Mouse (Mus musculus) limb, embryonic 13.5 days (tissue): ENCODE results near the gene Dnajc5g. TPM values are rescaled to one million over a fixed set of nuclear protein-coding genes. Genes with fewer than 3 reads are reported as not detected.
A peak's percentile ranks its signal among the peaks of the same experiment; 100 is the strongest.

Source experiments
- ATAC-seq: fragments of 200-750 bp; cut with Nextera tagmentation; 2 replicates; pipeline ENCODE4 v1.8.0; 2017; ENCODE audit warnings: low read depth, moderate number of reproducible peaks, moderate TSS enrichment; ENCODE audit not compliant: low FRiP score
- H3K27ac ChIP-seq: fragments of 300-500 bp; sonication (generic); 2 replicates; pipeline ENCODE4 v1.5.1; 2015; ENCODE audit warnings: inconsistent platforms, mild to moderate bottlenecking, moderate library complexity
- H3K27me3 ChIP-seq: fragments of 300-500 bp; sonication (generic); 2 replicates; pipeline ENCODE4 v1.6.1; 2015; ENCODE audit warnings: mild to moderate bottlenecking, inconsistent platforms
- H3K36me3 ChIP-seq: fragments of 300-500 bp; sonication (generic); 2 replicates; pipeline ENCODE4 v1.6.1; 2015; ENCODE audit warnings: inconsistent platforms, mild to moderate bottlenecking, moderate library complexity
- H3K4me1 ChIP-seq: fragments of 300-500 bp; sonication (generic); 2 replicates; pipeline ENCODE4 v1.6.1; 2015; ENCODE audit warnings: inconsistent platforms
- H3K4me2 ChIP-seq: fragments of 300-500 bp; sonication (generic); replicated peaks from 2 replicates; pipeline ENCODE4 v1.6.1; 2015; ENCODE audit warnings: inconsistent platforms, mild to moderate bottlenecking, moderate library complexity
- H3K4me3 ChIP-seq: fragments of 300-500 bp; sonication (generic); 2 replicates; pipeline ENCODE4 v1.5.1; 2015; ENCODE audit warnings: moderate library complexity, mild to moderate bottlenecking, inconsistent platforms
- H3K9ac ChIP-seq: fragments of 300-500 bp; sonication (generic); 2 replicates; pipeline ENCODE4 v1.6.1; 2015; ENCODE audit warnings: mild to moderate bottlenecking, inconsistent platforms
- H3K9me3 ChIP-seq: fragments of 300-500 bp; sonication (generic); 2 replicates; pipeline ENCODE4 v1.6.1; 2016; ENCODE audit warnings: inconsistent platforms
- WGBS: fragments of 180-500 bp; shearing (Covaris S2); methylation state at CpG from one replicate; pipeline ENCODE4 v1.1.7; 2015; 5-methylcytosine and 5-hydroxymethylcytosine counted together
- polyA plus RNA-seq: library from polyadenylated mRNA; unstranded; fragments of >200 nt; fragmentation: Nextera tagmentation; extraction: Ambion mirVana; gene quantifications from 2 replicates; pipeline ENCODE4 v1.2.1, GENCODE M21; 2015

The Dnajc5g gene
- not detected in 2 replicates for polyA plus RNA-seq

- no peak within 1 kb of the TSS for H3K4me3 ChIP-seq
- H3K4me2 ChIP-seq = no peak within 1 kb of the TSS
- H3K9ac ChIP-seq = no peak within 1 kb of the TSS
- no peaks in the 10 kb centered on the region for H3K36me3 ChIP-seq
- no peak within 1 kb of the TSS for H3K27ac ChIP-seq
- 86% methylated on average over 9 of the region's 9 CpGs for WGBS
- H3K27me3 ChIP-seq = peaks cover 10% of the 10 kb centered on the region; the same call in 1 of the 2 replicates
- H3K4me1 ChIP-seq = no peaks in the 10 kb centered on the region
- no peaks in the 10 kb centered on the region for H3K9me3 ChIP-seq
- ATAC-seq = no peak
Observed at GRCm38 (mm10) chr5:31105814-31106335, at the start of gene Dnajc5g. Gene Dnajc5g, plus strand, starts transcription at chr5:31106285.

GRCm38 (mm10) chr5:31069810-31070209, 36.3 kb upstream of the Dnajc5g start:
- H3K4me2 ChIP-seq = no peak overlapping the region

GRCm38 (mm10) chr5:31071059-31071458, 35.0 kb upstream of the Dnajc5g start:
- H3K27me3 ChIP-seq = no peaks in the 10 kb centered on the region
- H3K4me3 ChIP-seq = no peak overlapping the region
- H3K4me2 ChIP-seq = no peak overlapping the region
- ATAC-seq = no peak
- no peaks in the 10 kb centered on the region for H3K9me3 ChIP-seq
- no peak overlapping the region for H3K27ac ChIP-seq
- H3K36me3 ChIP-seq = peaks cover 100% of the 10 kb centered on the region
- H3K4me1 ChIP-seq = no peaks in the 10 kb centered on the region
- H3K9ac ChIP-seq = no peak overlapping the region
- WGBS = 82% methylated on average over 2 of the region's 2 CpGs

More at GRCm38 (mm10) chr5:31069810-31070209, 36.3 kb upstream of the Dnajc5g start:
- Histone ChIP-seq H3K27me3 (no peaks in the 10 kb centered on the region), H3K9ac (no peak overlapping the region), H3K4me3 (no peak overlapping the region), H3K36me3 (peaks cover 98% of the 10 kb centered on the region), H3K4me1 (no peaks in the 10 kb centered on the region), H3K9me3 (no peaks in the 10 kb centered on the region), H3K27ac (no peak overlapping the region)
- WGBS = 94% methylated on average over 3 of the region's 3 CpGs
- ATAC-seq = no peak

- Histone ChIP-seq H3K27ac (no peak overlapping the region), H3K27me3 (no peaks in the 10 kb centered on the region), H3K4me1 (no peaks in the 10 kb centered on the region), H3K36me3 (peaks cover 100% of the 10 kb centered on the region), H3K9me3 (no peaks in the 10 kb centered on the region), H3K9ac (no peak overlapping the region), H3K4me2 (no peak overlapping the region), H3K4me3 (no peak overlapping the region)
- ATAC-seq = no peak
- 96% methylated on average over 11 of the region's 11 CpGs for WGBS
Observed at GRCm38 (mm10) chr5:31071821-31072220, 34.3 kb upstream of the Dnajc5g start.

- Histone ChIP-seq H3K4me2 (no peak overlapping the region), H3K9ac (no peak overlapping the region), H3K9me3 (no peaks in the 10 kb centered on the region), H3K27me3 (no peaks in the 10 kb centered on the region), H3K4me3 (no peak overlapping the region), H3K27ac (no peak overlapping the region), H3K4me1 (no peaks in the 10 kb centered on the region), H3K36me3 (peaks cover 100% of the 10 kb centered on the region)
- WGBS = 86% methylated on average over 12 of the region's 12 CpGs
- ATAC-seq = no peak
Observed at GRCm38 (mm10) chr5:31073176-31073575, 32.9 kb upstream of the Dnajc5g start.

- no peak for ATAC-seq
- peaks cover 80% of the 10 kb centered on the region for H3K36me3 ChIP-seq
Observed at GRCm38 (mm10) chr5:31076346-31076745, 29.7 kb upstream of the Dnajc5g start.

GRCm38 (mm10) chr5:31080059-31080794, 25.9 kb upstream of the Dnajc5g start:
- H3K4me2 ChIP-seq = no peak overlapping the region
- H3K27ac ChIP-seq = no peak overlapping the region
- H3K27me3 ChIP-seq = peaks cover 18% of the 10 kb centered on the region
- peaks cover 8% of the 10 kb centered on the region for H3K4me1 ChIP-seq
- H3K9me3 ChIP-seq = no peaks in the 10 kb centered on the region
- peaks cover 41% of the 10 kb centered on the region for H3K36me3 ChIP-seq
- no peak overlapping the region; the same call in 1 of the 2 replicates for H3K9ac ChIP-seq
- H3K4me3 ChIP-seq = no peak overlapping the region
- no peak for ATAC-seq
- WGBS = 75% methylated on average over 13 of the region's 13 CpGs

More at GRCm38 (mm10) chr5:31076346-31076745, 29.7 kb upstream of the Dnajc5g start:
- Histone ChIP-seq H3K9me3 (no peaks in the 10 kb centered on the region), H3K4me1 (no peaks in the 10 kb centered on the region), H3K9ac (no peak overlapping the region), H3K4me2 (no peak overlapping the region), H3K4me3 (no peak overlapping the region), H3K27ac (no peak overlapping the region), H3K27me3 (no peaks in the 10 kb centered on the region)
- 89% methylated on average over 13 of the region's 13 CpGs for WGBS

GRCm38 (mm10) chr5:31080795-31081164, 25.3 kb upstream of the Dnajc5g start:
- peaks cover 35% of the 10 kb centered on the region for H3K36me3 ChIP-seq
- no peak overlapping the region for H3K27ac ChIP-seq
- WGBS = 64% methylated on average over 3 of the region's 3 CpGs
- ATAC-seq = no peak
- no peaks in the 10 kb centered on the region for H3K9me3 ChIP-seq
- no peak overlapping the region for H3K4me3 ChIP-seq
- no peak overlapping the region for H3K9ac ChIP-seq
- H3K27me3 ChIP-seq = peaks cover 18% of the 10 kb centered on the region
- H3K4me1 ChIP-seq = peaks cover 8% of the 10 kb centered on the region
- no peak overlapping the region for H3K4me2 ChIP-seq

- peaks cover 23% of the 10 kb centered on the region for H3K27me3 ChIP-seq
- H3K36me3 ChIP-seq = peaks cover 29% of the 10 kb centered on the region
- 69% methylated on average over 3 of the region's 3 CpGs for WGBS
- H3K27ac ChIP-seq = no peak overlapping the region
- no peak overlapping the region for H3K4me3 ChIP-seq
- peaks cover 8% of the 10 kb centered on the region for H3K4me1 ChIP-seq
- H3K9me3 ChIP-seq = no peaks in the 10 kb centered on the region
- no peak overlapping the region for H3K4me2 ChIP-seq
- ATAC-seq = no peak
- H3K9ac ChIP-seq = no peak overlapping the region
Observed at GRCm38 (mm10) chr5:31081386-31081785, 24.7 kb upstream of the Dnajc5g start.

GRCm38 (mm10) chr5:31082355-31082754, 23.7 kb upstream of the Dnajc5g start:
- no peaks in the 10 kb centered on the region for H3K9me3 ChIP-seq
- WGBS = 9% methylated on average over 5 of the region's 5 CpGs
- ATAC-seq = no peak
- H3K4me2 ChIP-seq = no peak overlapping the region
- H3K9ac ChIP-seq = no peak overlapping the region
- H3K4me1 ChIP-seq = peaks cover 8% of the 10 kb centered on the region
- H3K27ac ChIP-seq = no peak overlapping the region
- peaks cover 20% of the 10 kb centered on the region for H3K36me3 ChIP-seq
- H3K4me3 ChIP-seq = no peak overlapping the region
- peaks cover 31% of the 10 kb centered on the region for H3K27me3 ChIP-seq

GRCm38 (mm10) chr5:31082935-31083625, 23.0 kb upstream of the Dnajc5g start:
- Histone ChIP-seq H3K9me3 (no peaks in the 10 kb centered on the region), H3K9ac (peak overlapping the region; percentile 25; the same call in 1 of the 2 replicates), H3K27ac (no peak overlapping the region), H3K4me1 (peaks cover 8% of the 10 kb centered on the region), H3K4me2 (no peak overlapping the region), H3K36me3 (peaks cover 12% of the 10 kb centered on the region), H3K27me3 (peaks cover 39% of the 10 kb centered on the region), H3K4me3 (no peak overlapping the region)
- ATAC-seq = no peak
- WGBS = 26% methylated on average over 12 of the region's 12 CpGs

GRCm38 (mm10) chr5:31083949-31084348, 22.1 kb upstream of the Dnajc5g start:
- Histone ChIP-seq H3K9me3 (no peaks in the 10 kb centered on the region), H3K27ac (no peak overlapping the region), H3K36me3 (peaks cover 4% of the 10 kb centered on the region), H3K9ac (no peak overlapping the region), H3K27me3 (peaks cover 47% of the 10 kb centered on the region), H3K4me1 (peaks cover 8% of the 10 kb centered on the region), H3K4me2 (no peak overlapping the region), H3K4me3 (no peak overlapping the region)
- WGBS = 15% methylated on average over 8 of the region's 8 CpGs
- ATAC-seq = no peak
